Mouse (Mus musculus): ENCODE measurements around the gene Trpm8. TPM values are rescaled to one million over a fixed set of nuclear protein-coding genes. Genes with fewer than 3 reads are reported as not detected.
A peak's percentile ranks its signal among the peaks of the same experiment; 100 is the strongest.

Trpm8 gene
- not detected in 2 replicates for polyA plus RNA-seq (2014; fragmentation: Nextera tagmentation; extraction: Ambion mirVana)

DNA sequence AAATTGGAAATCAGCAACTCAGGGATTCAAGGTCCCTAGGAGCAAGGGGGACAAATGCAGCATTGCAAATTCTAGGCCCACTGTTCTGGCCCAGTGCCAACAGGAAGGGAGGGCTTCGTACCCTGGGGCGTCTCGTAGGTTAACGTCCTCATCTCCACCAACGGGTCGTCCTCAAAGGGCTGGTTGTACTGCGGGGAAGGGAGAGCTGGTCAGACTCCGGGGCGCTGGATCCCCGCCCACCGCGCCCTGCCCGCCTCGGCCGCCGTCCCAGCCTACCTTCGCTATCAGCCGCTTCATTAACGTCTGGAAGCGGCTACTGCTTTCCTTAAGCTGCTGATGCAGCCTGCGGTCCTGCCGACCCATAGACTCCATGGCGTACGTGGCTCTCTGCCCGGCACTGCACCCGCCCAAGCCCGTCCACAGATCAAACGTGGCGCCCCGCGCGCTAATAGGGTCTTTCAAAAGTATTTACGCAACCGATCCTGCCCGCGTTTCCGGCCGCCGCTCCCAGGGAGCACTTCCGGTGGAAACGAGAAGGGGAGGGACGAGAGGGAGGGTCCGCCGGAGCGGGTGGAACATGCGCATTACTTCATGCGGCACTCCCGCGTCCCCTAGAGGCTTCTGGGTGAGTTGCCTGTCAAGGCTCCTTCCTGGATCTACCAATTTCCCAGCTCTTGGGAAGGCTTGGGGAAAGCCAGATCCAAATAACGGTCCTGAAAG lies at the start of gene Trpm8, which contains the start of gene Hjurp:
TSS of gene Trpm8 (plus strand) at position 564 of the 720 bp plus-strand sequence.
TSS of gene Hjurp (minus strand) at position 536 of the 720 bp plus-strand sequence.
- Histone ChIP-seq H3K9ac (ENCODE audit: low read depth, low read length) (peak within 1 kb of the TSS; percentile 76), H3K36me3 (ENCODE audit: control insufficient read depth, insufficient read depth, low read length) (peaks cover 38% of the 10 kb centered on the region), H3K4me3 (ENCODE audit: low read length) (peak within 1 kb of the TSS; percentile 54), H3K4me1 (ENCODE audit: control insufficient read depth, insufficient read depth, low read length) (peaks cover 18% of the 10 kb centered on the region), H3K9me3 (ENCODE audit: control insufficient read depth, low read length) (no peaks in the 10 kb centered on the region), H3K27me3 (ENCODE audit: control insufficient read depth, insufficient read depth, low read length) (no peaks in the 10 kb centered on the region), H3K4me2 (replicated peaks; ENCODE audit: low read depth, low read length) (peak within 1 kb of the TSS; percentile 52), H3K27ac (ENCODE audit: low read depth, low read length) (peak within 1 kb of the TSS; percentile 73)
- WGBS: 1% methylated on average over 50 of the region's 50 CpGs
- ATAC-seq (ENCODE audit: low FRiP score, low TSS enrichment): peak; percentile 97

GRCm38 (mm10) chr1:88228121-88228520 lies 49.3 kb upstream of the Trpm8 start:
- no peak overlapping the region for H3K9ac ChIP-seq (ENCODE audit: low read depth, low read length)
- H3K4me3 ChIP-seq (ENCODE audit: low read length): no peak overlapping the region
- H3K4me1 ChIP-seq (ENCODE audit: control insufficient read depth, insufficient read depth, low read length): no peaks in the 10 kb centered on the region
- no peak overlapping the region for H3K27ac ChIP-seq (ENCODE audit: low read depth, low read length)
- no peak overlapping the region for H3K4me2 ChIP-seq (replicated peaks; ENCODE audit: low read depth, low read length)
- H3K36me3 ChIP-seq (ENCODE audit: control insufficient read depth, insufficient read depth, low read length): no peaks in the 10 kb centered on the region
- 73% methylated on average over 7 of the region's 7 CpGs for WGBS
- H3K9me3 ChIP-seq (ENCODE audit: control insufficient read depth, low read length): peaks cover 77% of the 10 kb centered on the region
- no peak for ATAC-seq (ENCODE audit: low FRiP score, low TSS enrichment)
- no peaks in the 10 kb centered on the region for H3K27me3 ChIP-seq (ENCODE audit: control insufficient read depth, insufficient read depth, low read length)

- ATAC-seq (ENCODE audit: low FRiP score, low TSS enrichment): no peak
These were observed 47.9 kb upstream of the Trpm8 start for GRCm38 (mm10) chr1:88229566-88229965.

GRCm38 (mm10) chr1:88229986-88230385 lies 47.5 kb upstream of the Trpm8 start:
- ATAC-seq (ENCODE audit: low FRiP score, low TSS enrichment): no peak
- WGBS: 88% methylated on average over 5 of the region's 5 CpGs
- Histone ChIP-seq H3K9me3 (ENCODE audit: control insufficient read depth, low read length) (peaks cover 94% of the 10 kb centered on the region), H3K4me1 (ENCODE audit: control insufficient read depth, insufficient read depth, low read length) (no peaks in the 10 kb centered on the region), H3K4me2 (replicated peaks; ENCODE audit: low read depth, low read length) (no peak overlapping the region), H3K4me3 (ENCODE audit: low read length) (no peak overlapping the region), H3K9ac (ENCODE audit: low read depth, low read length) (no peak overlapping the region), H3K36me3 (ENCODE audit: control insufficient read depth, insufficient read depth, low read length) (no peaks in the 10 kb centered on the region), H3K27ac (ENCODE audit: low read depth, low read length) (no peak overlapping the region), H3K27me3 (ENCODE audit: control insufficient read depth, insufficient read depth, low read length) (no peaks in the 10 kb centered on the region)

More at GRCm38 (mm10) chr1:88229566-88229965, 47.9 kb upstream of the Trpm8 start:
- H3K36me3 ChIP-seq (ENCODE audit: control insufficient read depth, insufficient read depth, low read length): no peaks in the 10 kb centered on the region
- WGBS: 82% methylated on average over 3 of the region's 3 CpGs
- H3K4me3 ChIP-seq (ENCODE audit: low read length): no peak overlapping the region
- no peak overlapping the region for H3K9ac ChIP-seq (ENCODE audit: low read depth, low read length)
- H3K4me1 ChIP-seq (ENCODE audit: control insufficient read depth, insufficient read depth, low read length): no peaks in the 10 kb centered on the region
- H3K27ac ChIP-seq (ENCODE audit: low read depth, low read length): no peak overlapping the region
- no peaks in the 10 kb centered on the region for H3K27me3 ChIP-seq (ENCODE audit: control insufficient read depth, insufficient read depth, low read length)
- H3K4me2 ChIP-seq (replicated peaks; ENCODE audit: low read depth, low read length): no peak overlapping the region
- H3K9me3 ChIP-seq (ENCODE audit: control insufficient read depth, low read length): peaks cover 90% of the 10 kb centered on the region

DNA sequence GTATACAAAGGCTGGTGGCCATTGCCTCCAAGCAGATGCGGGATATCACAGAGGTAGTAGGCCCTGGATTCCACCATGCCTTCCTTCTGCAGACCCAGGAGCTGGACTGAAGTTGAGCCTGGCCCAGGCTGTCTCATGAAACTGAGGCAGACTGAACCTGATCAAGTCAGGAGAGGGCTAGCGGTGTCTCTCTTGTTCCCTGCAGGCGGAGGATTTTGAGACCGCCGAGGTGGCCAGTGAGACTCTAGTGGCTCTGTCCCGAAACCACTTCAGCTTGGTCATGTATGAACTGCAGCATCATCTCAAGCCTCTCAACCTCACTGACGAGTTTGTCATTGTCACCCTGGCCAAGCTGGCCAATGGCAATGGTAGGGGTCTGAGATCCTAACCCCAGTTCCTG lies 47.0 kb upstream of the Trpm8 start:
- 70% methylated on average over 7 of the region's 7 CpGs for WGBS
- Histone ChIP-seq H3K9ac (ENCODE audit: low read depth, low read length) (no peak overlapping the region), H3K36me3 (ENCODE audit: control insufficient read depth, insufficient read depth, low read length) (no peaks in the 10 kb centered on the region), H3K9me3 (ENCODE audit: control insufficient read depth, low read length) (peaks cover 97% of the 10 kb centered on the region), H3K4me3 (ENCODE audit: low read length) (no peak overlapping the region), H3K27ac (ENCODE audit: low read depth, low read length) (no peak overlapping the region), H3K4me1 (ENCODE audit: control insufficient read depth, insufficient read depth, low read length) (no peaks in the 10 kb centered on the region), H3K4me2 (replicated peaks; ENCODE audit: low read depth, low read length) (no peak overlapping the region), H3K27me3 (ENCODE audit: control insufficient read depth, insufficient read depth, low read length) (no peaks in the 10 kb centered on the region)
- no peak for ATAC-seq (ENCODE audit: low FRiP score, low TSS enrichment)

DNA sequence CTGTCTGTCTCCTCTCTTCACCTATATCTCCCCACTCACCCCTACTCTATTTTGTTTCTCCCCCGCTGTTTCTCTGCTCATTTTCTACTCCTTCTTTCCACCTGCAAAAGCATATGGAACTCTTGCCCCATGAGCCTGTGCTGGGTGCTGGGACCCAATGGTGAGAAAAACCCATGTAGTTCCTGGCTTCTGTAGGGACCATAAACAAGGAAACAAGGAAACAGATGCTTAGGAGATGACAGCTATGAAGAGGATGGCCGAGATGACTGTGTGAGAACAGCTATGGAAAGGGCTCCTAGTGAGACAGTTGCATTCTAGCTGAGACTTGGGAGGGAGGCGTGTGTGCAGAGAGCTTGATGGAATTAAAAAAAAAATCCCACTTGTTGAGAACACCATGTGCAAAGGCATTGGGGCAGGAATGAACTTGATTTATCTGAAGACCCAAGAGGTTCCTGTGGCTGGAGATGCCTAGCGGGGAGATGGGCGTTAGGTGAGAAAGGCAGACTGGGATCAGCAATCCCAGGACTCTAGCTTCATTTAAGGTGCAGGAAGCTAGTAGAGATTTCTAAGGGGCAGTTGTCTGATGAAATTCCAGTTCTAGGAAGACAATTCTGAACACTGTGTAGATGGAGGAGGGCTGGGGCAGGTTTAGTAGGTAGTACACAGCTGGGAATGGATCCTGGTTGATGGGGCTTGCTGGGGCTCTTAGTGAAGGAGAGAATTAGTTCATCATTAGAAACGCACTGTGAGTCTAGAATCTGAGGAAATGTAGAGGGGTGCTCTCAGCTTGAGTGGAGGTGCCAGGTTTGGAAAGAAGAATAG lies 46.3 kb upstream of the Trpm8 start:
- Histone ChIP-seq H3K9me3 (ENCODE audit: control insufficient read depth, low read length) (peaks cover 97% of the 10 kb centered on the region), H3K36me3 (ENCODE audit: control insufficient read depth, insufficient read depth, low read length) (no peaks in the 10 kb centered on the region), H3K9ac (ENCODE audit: low read depth, low read length) (no peak overlapping the region), H3K27ac (ENCODE audit: low read depth, low read length) (no peak overlapping the region), H3K4me1 (ENCODE audit: control insufficient read depth, insufficient read depth, low read length) (no peaks in the 10 kb centered on the region), H3K4me3 (ENCODE audit: low read length) (no peak overlapping the region), H3K4me2 (replicated peaks; ENCODE audit: low read depth, low read length) (no peak overlapping the region), H3K27me3 (ENCODE audit: control insufficient read depth, insufficient read depth, low read length) (no peaks in the 10 kb centered on the region)
- 76% methylated on average over 6 of the region's 6 CpGs for WGBS
- no peak for ATAC-seq (ENCODE audit: low FRiP score, low TSS enrichment)

GRCm38 (mm10) chr1:88231803-88232499 lies 45.5 kb upstream of the Trpm8 start:
- no peak for ATAC-seq (ENCODE audit: low FRiP score, low TSS enrichment)
- WGBS: 67% methylated on average over 7 of the region's 7 CpGs
- Histone ChIP-seq H3K9ac (ENCODE audit: low read depth, low read length) (no peak overlapping the region), H3K4me3 (ENCODE audit: low read length) (no peak overlapping the region), H3K36me3 (ENCODE audit: control insufficient read depth, insufficient read depth, low read length) (no peaks in the 10 kb centered on the region), H3K4me2 (replicated peaks; ENCODE audit: low read depth, low read length) (no peak overlapping the region), H3K9me3 (ENCODE audit: control insufficient read depth, low read length) (peaks cover 95% of the 10 kb centered on the region), H3K27me3 (ENCODE audit: control insufficient read depth, insufficient read depth, low read length) (no peaks in the 10 kb centered on the region), H3K27ac (ENCODE audit: low read depth, low read length) (no peak overlapping the region), H3K4me1 (ENCODE audit: control insufficient read depth, insufficient read depth, low read length) (no peaks in the 10 kb centered on the region)

DNA sequence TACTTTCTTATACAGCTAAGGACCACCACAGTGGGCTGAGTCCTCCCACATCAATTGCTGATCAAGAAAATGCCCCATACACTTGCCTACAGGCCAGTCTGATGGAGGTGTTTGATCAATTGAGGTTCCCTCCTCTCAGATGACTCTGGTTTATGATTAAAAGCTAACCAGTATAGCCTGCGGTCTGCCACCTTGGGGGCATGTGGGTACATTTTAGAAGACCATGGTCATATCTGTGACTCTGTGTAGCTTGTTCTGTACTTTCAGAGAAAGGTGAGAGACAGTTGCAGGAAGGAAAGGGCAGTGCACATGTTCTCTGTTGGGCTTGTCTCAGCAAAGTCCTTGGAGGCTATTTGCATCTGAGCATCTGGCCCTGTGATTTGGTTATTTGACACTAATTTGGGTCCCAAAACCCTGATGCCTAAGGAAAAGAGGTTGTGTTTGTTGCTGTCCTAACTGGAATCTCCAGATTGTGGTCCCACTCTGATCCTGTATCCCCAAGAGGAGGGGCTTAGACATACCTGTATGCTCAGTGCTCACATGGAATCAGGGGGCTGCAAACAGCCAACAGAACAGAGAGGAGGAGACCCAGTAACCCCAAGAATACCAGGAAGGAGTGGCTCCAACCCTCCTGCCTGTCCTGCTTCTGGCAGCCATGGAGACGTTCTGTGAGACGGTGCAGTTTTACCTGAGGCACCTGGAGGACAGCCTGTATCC lies 44.6 kb upstream of the Trpm8 start:
- no peak overlapping the region for H3K9ac ChIP-seq (ENCODE audit: low read depth, low read length)
- peaks cover 95% of the 10 kb centered on the region for H3K9me3 ChIP-seq (ENCODE audit: control insufficient read depth, low read length)
- no peak overlapping the region for H3K4me3 ChIP-seq (ENCODE audit: low read length)
- no peak for ATAC-seq (ENCODE audit: low FRiP score, low TSS enrichment)
- no peak overlapping the region for H3K4me2 ChIP-seq (replicated peaks; ENCODE audit: low read depth, low read length)
- 57% methylated on average over 3 of the region's 3 CpGs for WGBS
- no peaks in the 10 kb centered on the region for H3K4me1 ChIP-seq (ENCODE audit: control insufficient read depth, insufficient read depth, low read length)
- no peaks in the 10 kb centered on the region for H3K27me3 ChIP-seq (ENCODE audit: control insufficient read depth, insufficient read depth, low read length)
- no peaks in the 10 kb centered on the region for H3K36me3 ChIP-seq (ENCODE audit: control insufficient read depth, insufficient read depth, low read length)
- H3K27ac ChIP-seq (ENCODE audit: low read depth, low read length): no peak overlapping the region

Measured in kidney, embryonic 14.5 days (tissue).